In genomic region chr2:170193211-170193610, GRCm38 (mm10) we compare ENCODE assay signal across 8 mouse cellular contexts. TPM values are rescaled to one million over a fixed set of nuclear protein-coding genes. Genes with fewer than 3 reads are reported as not detected.
DNase-seq lines count a peak whose midpoint lies in the region; ATAC-seq and TF ChIP-seq lines count a peak whose summit lies in the region.

No protein-coding gene starts in this region.

- WGBS in heart, embryonic 15.5 days = 6% methylated on average over 10 of the region's 10 CpGs
- 3% methylated on average over 10 of the region's 10 CpGs for WGBS in hindbrain, embryonic 10.5 days

- peak overlapping the region; percentile 55 for H3K4me2 ChIP-seq in heart, embryonic 15.5 days

- peak overlapping the region; percentile 68 for H3K27ac ChIP-seq in heart, embryonic 15.5 days
- peak overlapping the region; percentile 79 for H3K27ac ChIP-seq in hindbrain, embryonic 10.5 days

- H3K9me3 ChIP-seq in heart, embryonic 15.5 days (replicated peaks) = no peaks in the 10 kb centered on the region
- peaks cover 2% of the 10 kb centered on the region; the same call in 1 of the 2 replicates for H3K9me3 ChIP-seq in hindbrain, embryonic 10.5 days

- no peak for DNase-seq in heart, postnatal 4 days
- peak; percentile 89 for DNase-seq in brain, embryonic 14.5 days (ENCODE audit: low read depth)
- no peak for DNase-seq in hindbrain, embryonic 10.5 days (ENCODE audit: low spot score)
- DNase-seq in testis, postnatal 14 days (ENCODE audit: low spot score) = no peak
- DNase-seq in right cerebral cortex, postnatal 4 days = no peak
- no peak for DNase-seq in layer of hippocampus, adult 9-11 months

- TF ChIP-seq POLR2A in brain, embryonic 14.5 days (IDR thresholded peaks at IDR 0.05; ENCODE audit: borderline replicate concordance, extremely low read depth, insufficient read depth, insufficient read length, poor library complexity, severe bottlenecking) = no peak

- H3K36me3 ChIP-seq in heart, embryonic 15.5 days = no peaks in the 10 kb centered on the region
- no peaks in the 10 kb centered on the region for H3K36me3 ChIP-seq in hindbrain, embryonic 10.5 days

- H3K9ac ChIP-seq in heart, embryonic 15.5 days = peak overlapping the region; percentile 34; the same call in 1 of the 2 replicates

- H3K27me3 ChIP-seq in heart, embryonic 15.5 days = no peaks in the 10 kb centered on the region
- H3K27me3 ChIP-seq in hindbrain, embryonic 10.5 days (ENCODE audit: insufficient read depth, poor library complexity, severe bottlenecking) = no peaks in the 10 kb centered on the region

- H3K4me1 ChIP-seq in heart, embryonic 15.5 days (replicated peaks) = peaks cover 20% of the 10 kb centered on the region
- H3K4me1 ChIP-seq in hindbrain, embryonic 10.5 days (replicated peaks) = peaks cover 27% of the 10 kb centered on the region

- no peak for ATAC-seq in heart, embryonic 15.5 days (replicated peaks; ENCODE audit: insufficient number of reproducible peaks, insufficient read depth, low FRiP score, low read depth)
- ATAC-seq in megakaryocyte progenitor cell, adult 5-6 weeks (replicated peaks; ENCODE audit: poor library complexity) = peak; percentile 74

- peak overlapping the region; percentile 21 for H3K4me3 ChIP-seq in heart, embryonic 15.5 days
- H3K4me3 ChIP-seq in hindbrain, embryonic 10.5 days = peak overlapping the region; percentile 45

- TF ChIP-seq CTCF in brain, embryonic 14.5 days (IDR thresholded peaks at IDR 0.05; ENCODE audit: borderline replicate concordance, extremely low read depth, insufficient read depth, insufficient read length) = no peak

RNA-seq across cellular contexts. Expression of gene Zfp217, which starts 45.3 kb away (rescaled TPM):
- polyA plus RNA-seq in heart, embryonic 15.5 days (2015; fragmentation: Nextera tagmentation; extraction: Ambion mirVana) = 2.7 and 3.2 TPM in 2 replicates
- 10 to 100 TPM; 18.8 to 19.3 TPM for total RNA-seq in heart, postnatal 4 days (2021)
- 5.7 and 7.6 TPM in 2 replicates for polyA plus RNA-seq in brain, embryonic 14.5 days (2012; rRNA removed)
- polyA plus RNA-seq in hindbrain, embryonic 10.5 days (2016; fragmentation: Nextera tagmentation; extraction: Ambion mirVana) = 3.0 TPM in 2 replicates
- total RNA-seq in megakaryocyte progenitor cell, adult 5-6 weeks (2015) = 23.6 and 30.2 TPM in 2 replicates
- 30.4 and 31.2 TPM in 2 replicates for total RNA-seq in megakaryocyte progenitor cell, adult 5-6 weeks (2017)
